Mouse (Mus musculus) CD4-positive, CD25-positive, alpha-beta regulatory T cell, adult 4 months (primary cell): ENCODE measurements around the gene Tbl3. TPM values are rescaled to one million over a fixed set of nuclear protein-coding genes. Genes with fewer than 3 reads are reported as not detected.
"Not testable (repeated sequence)": the region's sequence is repeated elsewhere in the genome, so short reads cannot be mapped to it uniquely, and the experiment has no call there.

ENCODE experiments used
- ATAC-seq: one replicate; pipeline ENCODE4 v1.8.0; 2017
- polyA plus RNA-seq, 2 experiments: library from polyadenylated mRNA; unstranded; fragments of 100-300 nt; shearing (Covaris generic); gene quantifications; one replicate each; pipeline ENCODE4 v1.2.1; 2017

Gene Tbl3
- polyA plus RNA-seq, 2 experiments from 2014 or later, result 38.1 to 71.3 TPM

GRCm38 (mm10) chr17:24695326-24696010 lies 12.0 kb downstream of the Tbl3 start:
- no peak for ATAC-seq

- no peak for ATAC-seq
These were observed 15.1 kb downstream of the Tbl3 start for GRCm38 (mm10) chr17:24692385-24692784.

DNA sequence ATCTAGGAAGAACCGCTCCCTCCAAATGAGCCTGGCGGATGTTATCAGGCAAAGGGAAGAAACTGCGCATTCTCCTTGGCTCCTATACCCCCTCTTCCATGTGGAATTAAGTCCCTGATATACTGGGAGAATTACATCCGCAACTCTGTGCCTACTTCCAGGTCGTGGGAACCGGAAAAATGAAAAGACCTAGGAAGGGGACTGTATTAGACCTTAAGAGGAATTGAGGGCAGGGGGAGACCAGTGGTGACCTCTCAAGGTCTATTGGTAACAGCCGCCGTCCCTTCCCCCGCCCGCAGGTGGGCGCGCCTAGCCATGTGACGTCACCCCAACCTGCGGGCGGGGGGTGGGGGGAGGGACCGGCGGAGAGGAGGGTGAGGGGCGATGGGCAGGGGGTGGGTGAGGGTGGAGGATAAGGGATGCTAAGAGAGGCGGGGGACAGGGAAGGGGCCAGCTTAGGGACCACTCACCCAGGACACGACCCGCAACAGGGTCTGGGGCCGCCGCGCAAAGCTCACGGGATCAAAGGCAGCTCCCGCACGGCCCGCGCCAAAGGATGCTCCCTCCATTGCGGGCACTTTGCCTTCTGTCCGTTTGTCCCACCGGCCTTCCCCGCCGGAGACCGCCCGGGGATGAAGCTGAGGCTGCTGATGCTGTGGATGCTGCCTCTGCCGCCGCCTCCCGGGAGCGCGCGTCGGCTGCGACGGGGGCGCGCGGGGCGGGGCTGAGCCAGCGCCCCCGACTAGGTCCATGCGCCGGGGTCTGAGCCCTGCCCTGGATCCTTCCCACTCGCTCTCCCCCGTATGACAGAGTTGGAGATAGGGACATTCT lies 18.0 kb downstream of the Tbl3 start, which contains the start of gene Syngr3:
TSS of gene Syngr3 (minus strand) at position 705 of the 831 bp plus-strand sequence.
- no peak for ATAC-seq

DNA sequence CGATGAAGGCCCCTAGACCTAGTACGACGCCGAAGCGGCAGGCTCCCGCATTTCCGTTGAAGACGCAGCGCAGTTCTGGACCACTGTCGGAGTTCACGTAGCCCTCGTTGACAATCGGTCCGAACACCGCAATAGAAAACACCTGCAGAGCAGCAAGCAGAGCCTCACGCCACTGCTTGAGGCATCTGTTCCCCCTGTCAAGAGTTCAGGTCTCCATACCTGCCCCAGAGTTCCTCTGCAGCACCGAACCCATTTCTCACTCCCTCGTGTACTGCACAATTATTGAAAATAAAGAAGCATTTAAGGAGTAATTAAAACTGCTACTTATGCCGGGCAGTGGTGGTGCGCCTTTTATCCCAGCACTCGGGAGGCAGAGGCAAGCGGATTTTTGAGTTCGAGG lies 19.9 kb downstream of the Tbl3 start:
- ATAC-seq, result peak; percentile 32

DNA sequence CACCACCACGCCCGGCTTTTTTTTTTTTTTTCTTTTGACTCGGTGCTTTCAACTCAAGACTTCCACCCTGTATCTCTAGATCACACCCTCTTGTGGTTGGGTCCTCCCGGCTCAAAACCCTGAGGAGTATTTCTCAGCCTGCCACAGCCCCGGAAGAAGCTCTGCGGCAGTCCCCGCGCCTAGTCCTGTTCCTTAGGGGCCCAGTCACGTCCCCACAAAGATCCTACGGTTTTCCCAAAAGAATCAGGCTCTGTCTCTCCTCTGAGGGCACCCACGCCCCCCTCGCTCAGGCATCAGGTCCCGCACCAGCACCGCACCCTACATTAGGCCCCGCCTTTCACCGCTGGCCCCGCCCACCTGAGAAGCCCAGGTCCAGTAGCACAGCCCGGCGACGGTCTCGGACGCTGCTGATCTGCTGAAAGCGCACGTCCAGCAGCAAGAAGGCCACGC lies 20.3 kb downstream of the Tbl3 start:
- ATAC-seq, result peak; percentile 86

DNA sequence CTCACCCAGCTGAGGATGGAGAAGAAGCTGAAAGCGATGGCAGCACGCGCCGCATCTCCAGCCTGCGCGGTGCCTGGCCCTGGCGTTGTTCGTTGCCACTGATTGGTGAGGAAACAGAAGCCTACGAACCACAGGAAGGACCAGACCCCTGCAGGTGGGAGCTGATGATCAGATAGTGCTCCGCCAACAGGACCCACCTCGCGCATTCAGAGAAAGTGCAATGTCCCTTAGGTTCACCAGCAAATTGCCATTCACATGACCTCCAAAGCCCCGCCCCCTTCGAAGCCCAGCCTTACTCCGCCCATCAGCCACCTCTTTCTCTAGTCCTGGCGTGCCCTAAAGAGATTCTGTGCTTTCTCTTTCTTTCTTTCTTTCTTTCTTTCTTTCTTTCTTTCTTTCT lies 20.9 kb downstream of the Tbl3 start:
- ATAC-seq, result peak; percentile 52

GRCm38 (mm10) chr17:24677500-24678080 lies 29.9 kb downstream of the Tbl3 start:
- no peak for ATAC-seq

GRCm38 (mm10) chr17:24676877-24677276 lies 30.6 kb downstream of the Tbl3 start:
- no peak for ATAC-seq

DNA sequence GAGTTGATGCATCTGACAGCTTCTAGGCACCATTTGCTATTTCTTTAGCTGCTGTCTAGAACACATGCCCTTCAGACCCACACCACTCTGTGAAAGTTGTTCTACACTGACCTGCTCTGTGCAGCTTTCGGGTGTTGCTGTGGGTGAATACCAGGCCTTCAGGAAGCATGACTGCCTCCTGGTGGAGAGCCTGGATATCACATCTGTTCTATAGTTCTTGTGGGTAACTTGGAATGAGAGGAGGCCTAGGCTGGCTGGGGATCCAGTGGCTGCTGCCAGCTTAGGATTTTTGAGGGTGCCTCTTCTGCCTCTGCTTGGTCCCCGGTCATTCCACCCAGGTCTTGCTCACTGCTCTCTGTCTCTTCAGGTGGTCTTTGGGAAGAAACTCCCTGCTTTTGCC lies 31.3 kb downstream of the Tbl3 start:
- ATAC-seq, result peak; percentile 85

GRCm38 (mm10) chr17:24674277-24674676 lies 33.2 kb downstream of the Tbl3 start:
- ATAC-seq, result no peak

DNA sequence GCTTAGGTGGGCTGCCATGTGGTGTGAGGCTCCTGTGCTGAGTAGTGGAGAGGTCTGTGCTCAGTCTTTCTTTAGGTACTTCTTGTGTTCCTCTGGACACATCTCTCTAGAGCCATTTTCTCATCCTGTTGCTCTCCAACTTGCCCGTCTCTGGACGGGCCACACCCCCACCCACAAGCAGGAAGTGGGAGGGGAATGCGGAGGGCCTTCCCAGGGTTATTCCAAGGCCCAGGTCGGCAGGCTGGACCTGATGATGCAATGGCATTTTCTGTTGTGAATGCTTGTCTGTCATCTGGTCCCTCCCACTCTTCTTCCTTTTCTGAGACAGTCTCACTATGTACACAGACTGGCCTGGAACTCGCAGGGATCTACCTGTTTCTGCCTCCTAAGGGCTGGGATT lies 35.3 kb downstream of the Tbl3 start:
- no peak for ATAC-seq

- no peak for ATAC-seq
These were observed 36.1 kb downstream of the Tbl3 start for GRCm38 (mm10) chr17:24671346-24671745.

GRCm38 (mm10) chr17:24670246-24670844 lies 37.1 kb downstream of the Tbl3 start:
- ATAC-seq, result no peak

DNA sequence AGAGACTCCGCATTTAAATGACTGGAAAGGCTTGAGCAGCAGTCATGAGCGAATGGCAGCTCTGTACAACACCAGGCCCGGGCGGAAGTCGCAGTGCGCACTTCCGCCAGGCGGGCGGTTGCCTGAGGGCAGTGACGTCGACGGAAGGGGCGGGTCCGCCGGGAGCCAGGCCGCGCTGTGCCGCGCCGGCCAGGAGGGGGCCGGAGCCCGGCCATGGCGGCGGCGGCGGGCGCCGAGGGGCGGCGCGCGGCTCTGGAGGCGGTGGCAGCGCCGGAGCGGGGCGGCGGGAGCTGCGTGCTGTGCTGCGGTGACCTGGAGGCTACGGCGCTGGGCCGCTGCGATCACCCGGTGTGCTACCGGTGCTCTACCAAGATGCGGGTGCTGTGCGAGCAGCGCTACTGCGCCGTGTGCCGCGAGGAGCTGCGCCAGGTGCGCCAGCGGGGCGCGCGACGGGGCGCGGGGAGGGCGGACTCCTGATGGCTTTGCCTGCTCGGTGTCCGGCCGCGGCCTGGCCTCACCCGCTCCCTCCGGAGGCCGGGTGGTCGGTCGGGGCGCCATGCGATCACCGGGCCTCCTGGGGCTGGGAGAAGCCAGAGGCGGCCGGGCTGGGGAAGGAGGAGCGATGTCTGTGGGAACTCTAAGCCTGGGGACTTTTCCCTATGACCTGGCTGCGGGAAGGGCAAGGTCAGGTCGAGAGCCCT lies 37.8 kb downstream of the Tbl3 start, which contains the start of gene Zfp598:
TSS of gene Zfp598 (plus strand) at position 143 of the 701 bp plus-strand sequence.
- ATAC-seq, result peak; percentile 98

- ATAC-seq, result not testable (repeated sequence)
These were observed 38.3 kb downstream of the Tbl3 start for GRCm38 (mm10) chr17:24669214-24669544.

GRCm38 (mm10) chr17:24667416-24667815 lies 40.0 kb downstream of the Tbl3 start:
- peak; percentile 46 for ATAC-seq

DNA sequence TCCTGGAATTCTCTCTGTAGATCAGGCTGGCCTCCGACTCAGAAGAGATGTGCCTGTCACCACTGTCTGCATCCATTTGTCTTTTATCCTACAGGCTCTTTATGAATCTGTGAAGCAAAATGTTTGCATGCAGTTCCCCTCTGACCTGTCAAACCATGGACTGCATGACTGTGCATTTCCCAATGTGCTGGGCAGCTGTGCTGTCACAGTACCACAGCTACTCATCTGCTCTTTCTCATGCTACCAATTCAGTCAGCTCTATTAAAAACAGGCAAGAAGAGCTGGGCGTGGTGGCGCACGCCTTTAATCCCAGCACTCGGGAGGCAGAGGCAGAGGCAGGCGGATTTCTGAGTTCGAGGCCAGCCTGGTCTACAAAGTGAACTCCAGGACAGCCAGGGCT lies 40.4 kb downstream of the Tbl3 start:
- not testable (repeated sequence) for ATAC-seq

DNA sequence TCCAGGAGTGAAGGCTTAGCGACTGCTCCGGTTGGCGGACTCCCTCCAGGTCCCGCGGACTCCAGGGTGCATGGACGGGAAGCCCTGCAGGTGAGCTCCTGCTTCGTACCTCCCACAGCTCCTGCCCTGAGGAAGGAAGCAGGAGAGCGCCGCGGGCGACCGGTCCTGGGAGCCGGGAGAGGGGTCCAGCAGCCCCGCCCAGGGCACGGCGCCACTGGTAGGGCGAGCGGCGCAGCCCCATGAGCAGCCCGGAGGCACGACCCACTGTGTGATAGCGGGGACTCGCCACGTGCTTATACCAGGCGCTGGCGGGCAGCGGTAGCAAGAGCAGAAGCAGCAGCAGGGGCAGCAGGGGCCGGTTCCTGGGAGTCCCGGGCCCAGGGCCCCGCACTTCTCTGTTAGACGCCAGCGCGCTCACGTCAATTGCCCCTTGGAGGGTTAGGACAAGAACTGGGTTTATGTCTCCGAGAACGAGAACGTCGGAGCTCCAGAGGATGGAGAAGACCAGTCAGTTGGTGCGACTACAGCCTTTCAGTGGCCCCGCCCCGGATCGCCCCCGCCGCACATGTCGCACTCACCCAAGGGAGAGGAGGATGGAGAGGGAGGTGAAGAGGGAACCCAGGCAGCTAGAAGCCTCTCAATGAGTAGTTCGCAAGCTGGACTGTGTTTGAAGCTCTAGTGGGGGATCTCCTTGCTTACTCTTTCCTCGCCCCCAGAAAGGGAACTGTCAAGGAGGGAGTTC lies 49.3 kb downstream of the Tbl3 start, which contains the start of gene Npw:
TSS of gene Npw (minus strand) at position 441 of the 742 bp plus-strand sequence.
- ATAC-seq, result no peak

DNA sequence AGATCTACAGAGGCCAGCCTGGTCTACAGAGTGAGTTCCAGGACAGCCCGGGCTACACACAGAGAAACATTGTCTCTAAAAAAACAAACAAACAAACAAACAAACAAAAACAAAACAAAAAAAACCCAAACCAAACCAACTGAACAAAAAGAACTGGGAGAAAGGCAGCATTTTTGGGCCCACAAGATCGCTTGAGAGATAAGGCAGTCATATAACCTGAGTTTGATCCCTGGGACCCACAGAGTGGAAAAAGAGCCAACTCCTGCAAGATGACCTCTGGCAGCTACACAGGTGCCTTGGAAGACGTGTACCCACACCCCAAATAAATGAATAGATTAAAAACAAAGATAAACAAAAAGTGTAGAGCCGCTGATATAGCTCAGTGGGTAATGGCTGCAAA lies 52.5 kb downstream of the Tbl3 start:
- ATAC-seq, result no peak

GRCm38 (mm10) chr17:24653967-24654710 lies 53.3 kb downstream of the Tbl3 start:
- ATAC-seq, result peak; percentile 74

DNA sequence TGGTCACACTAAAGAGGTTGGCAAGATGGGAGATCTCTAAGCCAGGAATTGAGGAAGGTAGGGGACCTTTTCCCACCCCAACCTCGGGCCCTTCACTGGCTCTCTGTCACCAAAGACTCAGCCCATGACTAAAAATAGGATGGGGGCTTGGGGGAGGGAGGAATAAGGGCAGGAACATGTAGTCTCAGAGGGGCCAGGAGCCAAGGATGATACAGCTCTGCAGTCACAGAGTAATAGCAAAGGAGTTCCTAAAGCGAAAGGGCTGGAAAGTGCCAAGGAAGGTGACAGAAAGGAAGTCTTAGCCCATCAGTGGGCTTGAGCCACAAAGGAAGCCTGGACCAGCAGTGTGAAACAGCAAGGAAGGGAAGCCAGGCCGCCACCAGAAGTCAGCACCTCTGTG lies 55.6 kb downstream of the Tbl3 start:
- ATAC-seq, result no peak
